Mouse (Mus musculus) intestine, embryonic 15.5 days (tissue): ENCODE measurements at regions not wholly inside any gene's neighbourhood (a gene's known extent, or its start where the extent isn't known, plus 50 kb on each side); places are given as distances from the start of the nearest gene placed in this dataset.

Source experiments
- ATAC-seq: fragments of 200-750 bp; cut with Nextera tagmentation; 2 replicates; pipeline ENCODE4 v1.8.0; 2017; ENCODE audit warnings: moderate TSS enrichment, moderate library complexity
- H3K27ac ChIP-seq: fragments of 300-500 bp; sonication (generic); 2 replicates; pipeline ENCODE4 v1.5.1; 2015; ENCODE audit warnings: mild to moderate bottlenecking, inconsistent platforms
- H3K27me3 ChIP-seq: fragments of 300-500 bp; sonication (generic); replicated peaks from 2 replicates; pipeline ENCODE4 v1.6.1; 2015; ENCODE audit warnings: inconsistent platforms
- H3K36me3 ChIP-seq: fragments of 300-500 bp; sonication (generic); 2 replicates; pipeline ENCODE4 v1.6.1; 2015; ENCODE audit warnings: inconsistent platforms
- H3K4me1 ChIP-seq: fragments of 300-500 bp; sonication (generic); replicated peaks from 2 replicates; pipeline ENCODE4 v1.6.1; 2015; ENCODE audit warnings: inconsistent platforms
- H3K4me2 ChIP-seq: fragments of 300-500 bp; sonication (generic); replicated peaks from 2 replicates; pipeline ENCODE4 v1.6.1; 2015; ENCODE audit warnings: mild to moderate bottlenecking, inconsistent platforms
- H3K4me3 ChIP-seq: fragments of 300-500 bp; sonication (generic); replicated peaks from 2 replicates; pipeline ENCODE4 v1.5.1; 2015; ENCODE audit warnings: inconsistent platforms
- H3K9ac ChIP-seq: fragments of 300-500 bp; sonication (generic); 2 replicates; pipeline ENCODE4 v1.6.1; 2015; ENCODE audit warnings: inconsistent platforms
- H3K9me3 ChIP-seq: fragments of 300-500 bp; sonication (generic); 2 replicates; pipeline ENCODE4 v1.6.1; 2016; ENCODE audit warnings: inconsistent platforms
- WGBS: fragments of 180-500 bp; shearing (Covaris S2); methylation state at CpG from one replicate; pipeline ENCODE4 v1.1.7; 2015; 5-methylcytosine and 5-hydroxymethylcytosine counted together

- H3K27ac ChIP-seq, result no peak overlapping the region
- 46% methylated on average over 6 of the region's 6 CpGs for WGBS
- no peak overlapping the region for H3K4me3 ChIP-seq
- H3K4me2 ChIP-seq, result no peak overlapping the region
- peak; percentile 53 for ATAC-seq
- H3K9me3 ChIP-seq, result no peaks in the 10 kb centered on the region
- no peaks in the 10 kb centered on the region for H3K36me3 ChIP-seq
- H3K27me3 ChIP-seq, result no peaks in the 10 kb centered on the region
- H3K4me1 ChIP-seq, result no peaks in the 10 kb centered on the region
- no peak overlapping the region for H3K9ac ChIP-seq
These were observed 326.9 kb upstream of the Rgmb start for GRCm38 (mm10) chr17:16157711-16158110.

- Histone ChIP-seq H3K4me2 (no peak overlapping the region), H3K9me3 (no peaks in the 10 kb centered on the region), H3K27me3 (no peaks in the 10 kb centered on the region), H3K4me1 (no peaks in the 10 kb centered on the region), H3K27ac (no peak overlapping the region), H3K9ac (no peak overlapping the region), H3K36me3 (no peaks in the 10 kb centered on the region), H3K4me3 (no peak overlapping the region)
- ATAC-seq, result no peak
- WGBS, result 61% methylated on average over 5 of the region's 5 CpGs
These were observed 326.3 kb upstream of the Rgmb start for GRCm38 (mm10) chr17:16157135-16157534.

- no peaks in the 10 kb centered on the region for H3K27me3 ChIP-seq
- no peaks in the 10 kb centered on the region for H3K4me1 ChIP-seq
- no peak overlapping the region for H3K4me3 ChIP-seq
- no peak overlapping the region for H3K4me2 ChIP-seq
- no peak overlapping the region for H3K27ac ChIP-seq
- 87% methylated on average over 3 of the region's 3 CpGs for WGBS
- H3K9me3 ChIP-seq, result no peaks in the 10 kb centered on the region
- H3K9ac ChIP-seq, result no peak overlapping the region
- no peak for ATAC-seq
- no peaks in the 10 kb centered on the region for H3K36me3 ChIP-seq
These were observed 325.8 kb upstream of the Rgmb start for GRCm38 (mm10) chr17:16156596-16156995.

GRCm38 (mm10) chr17:16155587-16155986 lies 324.7 kb upstream of the Rgmb start:
- Histone ChIP-seq H3K4me1 (no peaks in the 10 kb centered on the region), H3K27me3 (no peaks in the 10 kb centered on the region), H3K9me3 (no peaks in the 10 kb centered on the region), H3K4me3 (no peak overlapping the region), H3K9ac (no peak overlapping the region), H3K27ac (no peak overlapping the region), H3K4me2 (no peak overlapping the region), H3K36me3 (no peaks in the 10 kb centered on the region)
- ATAC-seq, result no peak
- WGBS, result 65% methylated on average over 3 of the region's 3 CpGs
